Comparison of ENCODE assay signal across 15 mouse cellular contexts in the genomic region with DNA sequence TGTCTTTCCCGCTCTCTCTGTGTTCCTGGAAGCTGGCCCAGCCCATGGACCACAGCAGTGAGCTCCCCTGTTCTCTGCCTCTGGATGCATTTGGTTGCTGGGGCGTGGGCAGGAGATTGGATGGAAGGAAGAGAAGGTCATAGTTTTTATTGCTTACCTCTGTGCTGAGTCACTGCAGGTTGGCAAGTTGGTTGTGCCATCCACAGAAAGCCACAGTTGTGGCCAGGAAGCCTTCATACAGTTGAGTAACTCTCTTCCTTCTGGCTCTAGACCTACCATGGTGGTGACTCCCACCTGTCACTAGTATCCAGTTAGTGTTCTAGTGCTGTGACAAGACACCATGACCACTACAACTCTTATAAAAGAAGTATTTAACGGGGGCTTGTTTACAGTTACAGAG.
"Had no signal": no experiment of that assay in that cellular context is flagged by ENCODE, and none has a peak within 500 bp of the region (broad histone marks: within the 10 kb centered on the region; RNA-seq: fewer than 3 reads in every experiment).

No protein-coding gene starts in this region.

- H3K27me3 ChIP-seq: midbrain, embryonic 13.5 days had no signal

- H3K9ac ChIP-seq: limb, embryonic 13.5 days; liver, embryonic 15.5 days; lung, embryonic 14.5 days; midbrain, embryonic 13.5 days had no signal

- ATAC-seq: midbrain, embryonic 13.5 days had no signal

- DNase-seq: kidney, adult 8-10 months; kidney, postnatal 4 days; left cerebral cortex, postnatal 4 days; lung, embryonic 14.5 days; lung, postnatal 10 days; right cerebral cortex, adult 18-20 months; thymus, adult 2 months; thymus, postnatal 25 days had no signal

- H3K36me3 ChIP-seq: limb, embryonic 13.5 days; liver, embryonic 15.5 days; midbrain, embryonic 13.5 days had no signal

- H3K4me3 ChIP-seq: layer of hippocampus, adult 2 months; limb, embryonic 13.5 days; liver, embryonic 15.5 days; midbrain, embryonic 13.5 days had no signal

- H3K27ac ChIP-seq: kidney, postnatal 0 days; layer of hippocampus, adult 2 months; limb, embryonic 13.5 days; liver, embryonic 15.5 days; macrophage; midbrain, embryonic 13.5 days; stomach, postnatal 0 days had no signal

- H3K4me1 ChIP-seq: midbrain, embryonic 13.5 days had no signal
